Mouse (Mus musculus) natural killer cell, adult 2 months (primary cell): ENCODE measurements at regions not wholly inside any gene's neighbourhood (a gene's known extent, or its start where the extent isn't known, plus 50 kb on each side); places are given as distances from the start of the nearest gene placed in this dataset.

ENCODE experiments used
- DNase-seq, 2 experiments: peaks; one replicate each; pipeline ENCODE4 v3.0.0; 2022; ENCODE audit warnings: low spot score in 2 of 2

DNA sequence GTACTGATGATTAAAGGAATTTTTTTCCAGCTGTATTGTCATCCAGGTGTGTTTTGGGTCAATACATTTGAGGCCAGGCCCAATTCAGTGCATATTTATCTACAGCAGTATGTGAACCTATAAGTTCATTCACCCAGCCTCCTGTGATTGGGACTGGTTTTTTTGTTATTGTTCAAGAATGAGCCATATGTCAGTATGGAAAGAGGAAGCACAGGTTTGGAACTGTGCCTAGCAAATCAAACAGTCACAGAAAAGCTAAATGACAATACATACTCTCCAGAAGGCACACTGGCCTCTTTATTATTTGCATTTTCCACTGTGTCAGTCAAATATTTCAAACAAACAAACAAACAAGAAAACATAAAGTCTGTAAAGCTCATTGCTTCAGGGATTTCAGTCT, 134.7 kb downstream of the Rnd3 start:
- DNase-seq, result no peak

DNA sequence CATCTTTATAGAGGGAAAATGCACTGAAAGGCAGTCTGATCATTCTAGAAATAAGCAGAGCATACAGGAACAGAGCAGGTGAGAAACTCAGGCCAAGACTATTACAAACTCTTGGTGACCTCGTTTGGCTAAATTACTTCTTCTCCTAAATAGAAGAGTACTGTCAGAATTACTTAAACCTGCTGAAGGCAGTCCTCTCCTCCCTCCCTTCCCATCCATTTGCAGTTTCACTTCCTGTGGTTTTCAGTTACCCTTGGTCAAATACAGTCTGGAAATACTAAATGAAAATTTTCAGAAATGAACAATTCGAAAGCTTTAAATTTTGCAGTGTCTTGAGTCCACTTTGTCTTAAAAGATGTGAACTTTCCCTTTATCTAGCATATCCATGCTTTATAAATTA, 135.8 kb downstream of the Rnd3 start:
- DNase-seq, result no peak

DNA sequence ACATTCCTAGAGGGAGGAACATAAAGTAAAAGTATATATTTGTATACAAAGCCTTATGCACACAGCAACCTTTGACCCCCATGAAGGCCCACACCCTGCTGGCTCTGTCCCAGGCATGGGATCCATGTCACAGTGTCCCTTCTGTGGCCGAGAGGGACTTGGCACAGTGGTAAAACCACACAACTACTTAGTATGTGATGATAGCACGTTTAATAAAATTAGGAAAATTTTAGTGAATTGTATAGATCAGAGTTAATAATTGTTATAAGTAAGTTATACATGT, 140.7 kb downstream of the Rnd3 start:
- no peak for DNase-seq

DNA sequence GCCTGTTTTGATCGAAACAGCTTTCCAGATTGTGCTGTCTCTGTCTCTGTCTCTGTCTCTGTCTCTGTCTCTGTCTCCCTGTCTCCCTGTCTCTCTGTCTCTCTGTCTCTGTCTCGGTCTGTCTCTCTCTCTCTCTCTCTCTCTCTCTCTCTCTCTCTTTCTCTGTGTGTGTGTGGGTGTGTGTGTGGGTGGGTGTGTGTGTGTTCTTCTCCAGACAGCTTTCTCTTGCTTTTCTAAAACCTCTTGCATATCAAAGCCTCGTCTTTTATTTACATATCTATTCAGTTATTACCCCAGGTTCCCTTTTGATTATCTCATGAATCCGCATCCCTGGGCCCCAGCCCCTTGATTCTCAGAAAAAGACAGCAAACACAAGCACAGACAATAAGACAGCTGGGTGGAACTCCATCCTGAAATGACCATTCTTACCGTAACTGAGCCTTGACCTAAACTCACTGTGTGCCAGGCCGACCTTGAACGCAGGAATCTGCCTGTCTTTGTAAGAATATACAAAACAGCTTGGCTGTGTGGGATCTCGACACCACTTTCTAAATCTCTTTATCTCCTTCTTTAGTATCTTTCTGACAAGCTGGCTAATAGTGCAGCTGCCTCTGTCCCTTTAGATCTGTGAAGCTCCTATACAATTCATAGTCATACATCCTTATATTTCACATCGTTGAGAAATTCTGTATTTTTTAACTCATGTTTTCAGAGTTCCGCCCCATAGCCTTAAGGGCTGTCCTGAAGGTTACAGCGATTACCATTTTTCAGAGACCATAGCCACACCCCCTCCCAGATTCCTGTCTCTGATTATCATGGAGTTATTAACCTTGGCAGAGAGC, 141.3 kb downstream of the Rnd3 start:
- DNase-seq, result no peak

DNA sequence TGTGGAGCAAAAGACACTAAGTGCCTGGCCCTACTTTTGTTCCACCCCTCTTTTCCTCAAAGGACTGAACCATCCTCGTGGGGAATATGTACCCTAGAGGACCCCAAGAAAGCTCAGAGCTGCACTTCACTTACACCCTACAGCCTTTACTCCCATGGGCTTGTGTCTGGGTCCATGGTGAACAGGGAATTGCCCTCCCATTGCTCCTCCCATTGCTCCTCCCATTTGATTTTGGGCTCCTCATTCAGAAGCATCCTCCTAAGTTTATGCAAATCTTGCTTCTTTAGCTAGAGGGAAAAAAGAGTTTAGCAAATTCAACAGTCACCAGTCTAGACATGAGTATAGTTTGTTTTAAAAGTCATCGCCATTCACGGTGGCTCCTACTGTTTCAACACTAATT, 142.1 kb downstream of the Rnd3 start:
- no peak for DNase-seq

DNA sequence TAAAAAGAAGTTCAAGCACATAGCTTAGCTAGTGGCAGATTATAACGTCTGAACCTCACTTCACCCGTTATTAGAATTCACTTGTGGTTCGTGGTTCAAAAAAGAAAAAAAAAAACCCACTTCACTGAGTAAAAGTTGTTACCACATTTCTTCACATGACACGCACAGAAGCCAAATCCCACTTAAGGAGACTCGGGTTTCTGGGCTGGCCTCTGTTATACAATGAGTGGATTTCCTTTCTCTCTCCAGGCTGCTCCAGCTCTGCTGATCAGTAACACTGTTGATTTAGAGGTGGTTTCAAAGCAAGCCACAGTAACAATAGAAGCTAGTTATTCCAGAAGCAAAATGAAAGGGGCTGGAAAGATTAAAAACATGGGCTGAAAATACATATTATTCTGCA, 147.4 kb downstream of the Rnd3 start:
- no peak for DNase-seq

DNA sequence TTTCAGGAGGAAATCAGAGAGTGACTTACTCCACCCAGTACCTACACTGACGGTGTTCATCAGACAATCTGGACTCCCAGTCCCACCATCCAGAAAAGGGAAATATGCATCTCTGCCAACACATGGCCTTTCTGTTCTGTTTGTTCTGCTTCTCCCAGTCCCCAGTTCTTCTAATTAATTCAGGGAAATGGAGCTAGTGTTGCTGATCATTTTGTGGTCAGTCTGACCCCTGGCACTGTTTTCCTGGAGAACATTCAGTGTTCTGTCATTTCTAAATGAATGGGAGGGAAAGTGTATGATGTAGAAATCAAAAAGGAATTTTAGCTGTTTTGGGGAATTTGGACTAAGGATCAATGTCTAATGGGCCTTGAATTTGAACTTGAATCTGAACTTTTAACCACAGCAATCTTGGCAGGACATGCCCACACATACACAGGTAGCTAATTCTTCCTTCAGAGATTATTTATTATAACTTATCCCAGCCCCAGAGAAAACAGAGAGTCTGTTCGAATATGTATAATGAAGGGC, 165.0 kb downstream of the Rnd3 start:
- no peak for DNase-seq

DNA sequence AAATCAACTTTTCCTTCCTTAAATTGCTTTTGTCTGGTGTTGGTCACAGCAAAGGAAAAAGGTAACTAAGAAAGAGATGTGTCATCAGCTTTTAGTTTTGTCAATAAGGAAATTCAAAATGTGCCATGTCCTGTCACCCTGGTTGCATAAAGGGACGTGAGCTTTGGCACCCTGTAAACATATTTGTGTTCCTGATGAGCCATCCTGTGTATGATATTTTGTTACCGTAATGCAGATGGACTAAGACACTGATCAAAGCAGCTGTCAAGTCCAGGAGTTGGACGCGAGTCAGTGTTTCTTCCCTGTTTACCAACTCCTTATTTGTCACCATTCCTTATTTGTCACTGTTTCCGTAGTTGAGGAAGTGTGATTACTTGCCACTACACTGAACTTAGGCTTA, 166.3 kb downstream of the Rnd3 start:
- DNase-seq, result no peak

DNA sequence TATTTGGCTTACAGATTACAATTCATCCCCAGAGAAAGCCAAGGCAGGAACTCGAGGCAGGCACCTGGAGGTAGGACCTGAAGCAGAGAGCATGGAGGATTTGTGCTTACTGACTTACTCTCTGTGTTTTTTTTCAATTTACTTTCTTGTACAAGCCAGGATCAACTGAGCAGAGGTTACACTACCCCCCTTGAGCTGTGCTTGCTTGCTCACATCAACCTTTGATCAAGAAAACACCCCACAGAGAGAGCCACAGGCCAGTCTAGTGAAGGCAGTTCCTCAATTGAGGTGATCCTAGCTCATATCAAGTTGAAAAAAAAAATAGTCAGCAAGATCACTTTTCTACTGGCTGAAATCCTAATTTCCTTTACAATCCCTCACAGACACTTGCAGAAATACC, 170.6 kb downstream of the Rnd3 start:
- DNase-seq, result no peak

DNA sequence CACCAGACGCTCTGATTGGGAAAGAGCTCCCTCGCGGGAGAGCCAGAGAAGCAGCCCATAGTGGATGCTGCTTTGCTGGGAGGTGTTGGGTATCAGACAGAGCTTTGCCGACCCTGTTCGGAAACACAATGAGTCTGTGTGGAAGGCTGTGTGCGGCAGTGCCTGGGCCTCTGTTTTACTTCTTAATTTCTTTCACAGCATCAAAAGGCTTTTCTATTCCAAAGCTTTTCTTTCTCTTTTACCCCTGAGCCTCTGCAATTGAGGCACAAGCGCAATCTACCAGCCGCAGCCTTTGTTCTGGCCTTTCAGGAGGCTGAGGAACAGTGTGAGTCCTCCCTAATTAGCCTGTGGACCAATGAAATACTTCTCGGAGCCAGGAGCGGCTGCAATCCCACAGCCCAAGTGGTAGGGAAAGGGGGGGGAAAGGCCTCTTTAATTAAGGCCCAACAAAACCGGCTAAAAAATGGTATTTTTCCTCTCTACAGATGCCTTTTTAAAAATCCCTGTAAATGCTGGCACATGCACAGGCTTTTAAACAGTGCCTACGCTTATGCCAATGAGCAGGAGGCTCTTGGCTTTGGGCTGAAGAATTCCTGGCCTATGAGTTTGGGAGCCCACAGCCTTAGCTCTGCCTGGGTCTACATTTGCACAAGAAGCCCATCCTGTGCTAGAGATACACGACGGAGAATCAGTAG, 177.6 kb downstream of the Rnd3 start:
- no peak for DNase-seq

DNA sequence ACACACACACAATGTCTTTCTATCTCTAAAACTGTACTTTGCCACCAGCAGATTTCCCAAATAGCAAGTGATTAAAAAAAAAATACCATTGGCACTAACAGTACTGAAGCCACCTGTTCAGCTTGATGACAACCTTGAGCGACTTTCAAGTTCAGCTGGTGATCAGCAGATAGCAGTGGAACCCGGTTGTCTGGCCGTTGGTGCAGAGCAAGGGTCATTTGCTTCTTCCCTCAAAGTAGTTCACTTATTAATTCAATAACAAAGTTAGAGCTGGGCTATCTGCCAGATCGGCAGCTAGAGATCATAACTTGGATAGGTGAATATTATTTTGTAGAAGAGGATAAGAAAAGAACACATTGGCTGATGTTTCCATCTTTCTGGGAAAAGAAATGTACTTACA, 180.5 kb downstream of the Rnd3 start:
- no peak for DNase-seq

DNA sequence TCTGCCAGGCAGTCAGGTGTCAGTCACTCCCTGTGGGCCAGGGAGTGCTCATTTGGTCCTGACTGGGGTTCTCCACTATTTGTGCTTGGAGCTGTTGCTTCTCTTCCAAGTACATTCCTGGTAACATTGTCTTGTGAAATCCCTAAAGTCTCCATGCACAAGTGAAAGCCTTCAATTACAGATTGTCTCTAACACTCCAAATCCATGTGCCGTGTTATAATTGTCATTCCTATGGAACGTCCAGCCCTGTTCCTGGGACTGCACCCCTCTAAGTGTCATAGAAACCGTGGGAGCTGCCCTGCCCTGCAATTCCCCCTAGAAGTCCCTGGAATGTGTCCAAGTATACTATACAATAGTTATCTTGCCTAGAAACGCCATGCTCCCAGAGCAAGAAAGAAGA, 181.1 kb downstream of the Rnd3 start:
- DNase-seq, result no peak

DNA sequence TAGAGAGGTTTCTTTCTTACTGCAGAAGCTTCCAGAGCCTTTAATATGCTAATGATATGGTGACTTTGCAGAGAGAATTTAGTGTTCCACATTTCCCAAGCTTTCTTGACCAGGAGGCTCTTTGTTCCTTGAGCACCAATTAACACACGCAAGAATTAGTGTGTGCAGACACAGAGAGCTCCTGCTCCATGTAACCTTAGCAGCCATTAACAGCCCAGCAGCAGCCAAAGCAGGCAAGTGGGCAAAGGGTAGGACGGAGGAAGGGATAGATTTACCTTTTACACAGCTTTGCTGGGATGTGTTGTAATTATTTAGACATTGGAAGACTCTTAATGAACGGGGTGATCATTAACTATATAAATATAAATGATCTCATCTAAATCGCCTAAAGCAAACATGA, 181.8 kb downstream of the Rnd3 start:
- DNase-seq, result no peak

DNA sequence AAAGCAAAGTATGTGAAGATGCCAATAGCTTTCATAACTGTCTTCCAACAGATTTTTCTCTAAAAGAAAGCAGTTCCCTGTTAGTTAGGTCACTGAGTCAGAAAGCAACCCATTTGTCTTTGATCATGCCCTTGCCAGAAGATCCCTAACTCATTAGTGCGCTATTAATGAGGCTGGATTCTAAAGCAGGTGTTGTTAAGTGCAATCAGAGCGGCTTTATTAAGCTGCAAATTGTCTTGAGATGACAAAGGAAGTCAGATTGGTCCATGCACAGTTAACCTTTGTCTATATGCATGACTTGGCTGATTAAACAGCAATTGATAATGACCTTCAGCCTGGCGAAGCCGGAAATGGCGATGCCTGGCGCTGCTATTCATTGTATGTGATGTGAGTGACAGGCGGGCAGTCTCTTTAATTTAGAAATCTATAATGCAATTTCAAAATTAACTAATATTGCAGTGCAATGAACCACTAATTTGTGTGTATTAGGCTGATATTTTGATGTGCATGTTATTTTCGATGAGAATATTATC, 183.4 kb downstream of the Rnd3 start:
- DNase-seq, result no peak

DNA sequence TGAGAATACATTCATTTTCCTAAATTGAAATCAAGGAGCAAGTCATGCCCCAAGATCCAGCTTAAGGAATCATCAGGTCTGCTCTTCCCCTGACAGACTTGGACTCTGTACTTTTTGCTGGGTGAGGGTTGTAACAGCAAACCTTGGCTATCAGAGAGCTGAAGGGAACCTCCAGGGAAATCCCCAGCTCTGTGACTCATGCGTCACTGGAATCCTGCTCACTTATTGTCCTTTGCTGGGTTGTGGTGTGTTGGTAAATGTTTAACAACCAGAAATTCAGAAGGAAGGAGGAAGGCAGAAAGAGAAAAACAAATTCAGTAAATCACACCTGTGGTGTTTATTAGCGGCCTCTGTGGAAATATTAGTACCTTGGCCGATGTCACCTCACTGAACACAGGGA, 184.8 kb downstream of the Rnd3 start:
- DNase-seq, result no peak

DNA sequence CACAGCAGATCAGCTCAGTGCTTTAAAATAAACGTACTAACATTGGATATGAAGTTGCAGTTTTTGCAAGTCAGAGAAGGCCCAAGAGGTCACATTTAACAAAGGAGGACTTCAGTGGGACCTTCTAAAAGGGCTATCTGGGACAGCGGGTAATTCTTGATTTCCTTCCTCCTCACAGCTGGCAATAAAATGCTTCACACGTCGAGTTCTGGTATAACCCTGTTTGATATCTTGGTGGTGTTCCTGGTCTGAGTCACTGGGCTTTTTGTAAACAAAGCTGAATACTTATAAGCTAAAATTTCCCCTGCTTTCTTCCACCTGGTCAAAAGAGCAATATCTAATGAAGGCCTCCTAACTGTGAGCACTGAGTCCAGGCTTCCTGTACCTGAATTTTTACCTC, 187.9 kb downstream of the Rnd3 start:
- DNase-seq, result no peak

DNA sequence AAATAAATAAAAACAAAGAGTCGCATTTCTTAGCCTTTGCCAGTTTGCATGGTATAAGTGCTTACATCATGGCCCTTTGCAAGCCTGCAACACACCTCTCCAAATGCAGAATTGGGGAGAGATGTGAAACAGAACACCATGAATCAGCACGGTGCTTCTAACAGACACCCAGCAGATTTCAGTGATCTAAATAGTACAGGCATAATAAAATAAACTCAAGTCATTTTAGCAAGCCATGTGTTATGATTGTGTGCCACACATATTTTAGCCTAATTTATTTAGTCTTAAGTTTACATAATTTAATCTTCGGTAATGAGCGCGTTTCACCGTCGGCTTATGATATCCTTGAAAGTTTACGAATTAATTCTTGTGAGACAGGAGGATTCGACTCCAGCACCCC, 189.6 kb downstream of the Rnd3 start:
- DNase-seq, result no peak

DNA sequence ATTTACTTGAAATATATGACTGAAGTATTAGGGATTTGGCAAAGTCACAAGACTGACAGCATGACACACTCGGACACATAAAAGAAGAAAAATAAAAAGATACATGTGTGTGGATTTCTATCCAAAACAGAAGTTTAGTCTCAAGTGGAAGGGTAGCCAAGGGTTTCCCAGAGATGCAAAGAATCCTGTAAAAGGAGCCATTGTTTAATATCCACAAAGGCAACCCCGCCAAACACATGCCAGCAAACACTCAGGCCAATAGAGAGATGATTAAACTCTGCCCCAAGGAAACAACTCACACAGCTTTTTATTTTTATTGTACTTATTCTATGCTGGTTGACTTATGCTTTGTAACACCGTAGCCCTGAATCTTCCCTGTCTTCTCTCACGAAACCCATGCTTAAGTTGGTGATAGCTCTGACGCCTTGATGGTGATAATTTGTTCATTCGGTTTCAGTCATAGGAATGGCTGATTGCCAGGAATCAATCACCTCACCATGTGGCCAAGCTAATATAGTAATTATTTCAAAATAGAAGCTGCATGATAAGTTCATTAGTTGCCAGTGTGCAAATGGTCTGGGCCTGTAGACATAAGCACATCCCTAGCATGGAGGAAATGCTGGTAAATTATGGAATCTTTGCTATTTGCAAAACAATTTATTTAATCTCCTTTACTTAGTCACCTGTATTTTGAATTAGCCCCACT, 194.4 kb downstream of the Rnd3 start:
- DNase-seq, result no peak

DNA sequence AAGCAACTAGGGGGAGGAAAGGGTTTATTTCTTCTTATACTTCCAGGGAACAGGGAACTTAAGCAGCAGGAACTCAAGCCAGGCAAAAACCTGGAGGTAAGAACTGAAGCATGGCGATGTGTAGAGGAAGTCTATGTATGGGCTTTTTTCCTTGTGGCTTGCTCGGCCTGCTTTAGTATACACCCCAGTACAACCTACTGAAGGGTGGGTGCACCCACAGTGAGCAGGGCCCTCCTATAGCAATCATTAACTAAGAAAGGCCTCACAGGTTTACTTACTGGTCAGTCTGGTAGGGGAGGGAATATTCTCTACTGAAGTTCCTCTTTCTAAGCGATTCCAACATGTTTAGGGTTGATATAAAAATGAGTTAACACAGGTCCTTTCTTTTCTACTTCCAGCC, 197.9 kb downstream of the Rnd3 start:
- no peak for DNase-seq

DNA sequence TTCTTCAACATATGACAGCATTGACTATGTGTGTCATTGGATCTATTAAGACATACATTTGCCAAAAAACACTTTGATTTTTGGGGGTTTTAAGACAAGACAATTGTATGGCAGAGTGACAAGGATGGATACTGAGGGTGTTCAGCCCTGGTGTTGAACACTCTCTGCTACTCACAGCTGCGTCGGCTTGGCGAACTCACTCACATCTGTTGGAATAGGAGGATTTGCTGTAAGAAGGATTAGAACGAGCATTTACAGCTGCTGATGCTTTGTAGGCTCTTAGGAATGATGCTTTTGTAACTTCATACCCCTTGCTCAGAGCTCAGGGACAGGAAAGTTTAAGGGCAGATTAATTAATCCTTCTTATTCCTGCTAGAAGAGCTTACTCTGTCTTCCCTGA, 199.2 kb downstream of the Rnd3 start:
- no peak for DNase-seq

DNA sequence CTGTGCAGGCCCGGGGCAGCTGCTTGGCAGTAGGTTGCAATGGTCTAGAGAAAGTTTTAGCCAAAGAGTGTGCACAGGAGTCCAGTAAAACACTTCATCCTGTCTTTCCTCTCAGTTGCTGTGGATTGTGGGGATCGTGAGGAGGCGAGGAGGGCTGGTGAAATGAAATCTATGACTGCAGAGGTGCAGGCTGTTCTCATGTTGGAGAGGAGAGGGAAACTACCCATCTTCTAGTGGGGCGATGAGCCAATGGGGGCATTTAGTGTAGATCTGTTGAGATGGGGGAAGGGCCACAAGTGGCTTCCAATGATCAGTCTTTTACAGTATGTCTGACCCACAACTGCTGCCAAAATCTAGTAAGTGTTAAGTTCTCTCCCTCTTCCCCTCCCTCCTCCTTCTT, 203.4 kb downstream of the Rnd3 start:
- no peak for DNase-seq

DNA sequence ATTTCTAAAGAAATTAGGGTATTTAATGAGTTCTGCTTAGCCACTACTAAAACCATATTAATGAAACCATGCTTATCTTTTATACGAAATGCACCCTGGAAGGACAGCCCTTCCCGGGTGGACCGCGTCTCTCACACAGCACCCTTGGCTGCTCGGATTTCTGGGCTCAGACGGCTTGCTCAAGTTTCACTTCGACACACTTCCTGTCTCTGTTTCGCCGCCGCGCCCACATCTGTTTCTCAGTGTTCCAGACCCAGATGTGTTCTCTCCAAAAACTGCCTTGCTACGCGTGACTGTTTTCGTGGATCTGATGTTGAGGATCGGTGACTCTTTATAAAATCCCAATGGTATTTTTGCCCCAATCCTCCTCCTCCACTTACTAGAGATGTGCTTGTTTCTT, 205.7 kb downstream of the Rnd3 start:
- no peak for DNase-seq

DNA sequence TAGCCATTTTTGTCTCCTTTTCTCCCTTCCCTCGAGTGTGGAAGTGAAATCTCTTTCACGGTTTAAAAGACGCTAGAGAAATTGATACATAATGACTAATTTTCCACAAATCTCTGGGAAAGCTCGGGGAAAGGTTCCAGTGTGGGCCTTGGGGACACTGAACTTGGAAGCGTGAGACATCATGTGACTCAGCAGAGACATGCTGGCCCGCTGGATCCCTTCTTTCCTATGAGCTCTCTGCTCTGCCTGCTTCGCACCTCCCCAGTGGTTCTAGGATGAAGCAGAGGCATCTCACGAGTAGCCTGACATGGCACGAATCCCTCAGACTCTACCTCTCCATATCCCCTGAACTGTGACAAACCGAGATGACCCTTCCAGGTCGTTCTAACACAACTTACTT, 206.2 kb downstream of the Rnd3 start:
- no peak for DNase-seq
